Mouse (Mus musculus) kidney, embryonic 16.5 days (tissue): ENCODE measurements at regions not wholly inside any gene's neighbourhood (a gene's known extent, or its start where the extent isn't known, plus 50 kb on each side); places are given as distances from the start of the nearest gene placed in this dataset.

Source experiments
- ATAC-seq: fragments of 200-750 bp; cut with Nextera tagmentation; 2 replicates; pipeline ENCODE4 v1.8.0; 2017; ENCODE audit warnings: moderate TSS enrichment; ENCODE audit not compliant: low FRiP score, low TSS enrichment
- H3K27ac ChIP-seq: fragments of 300-500 bp; sonication (generic); 2 replicates; pipeline ENCODE4 v1.5.1; 2014; ENCODE audit warnings: low read length
- H3K27me3 ChIP-seq: fragments of 300-500 bp; sonication (generic); 2 replicates; pipeline ENCODE4 v1.6.1; 2014; ENCODE audit warnings: low read length, control low read depth, mixed read lengths; ENCODE audit not compliant: insufficient read depth
- H3K36me3 ChIP-seq: fragments of 300-500 bp; sonication (generic); 2 replicates; pipeline ENCODE4 v1.6.1; 2014; ENCODE audit warnings: low read length, control low read depth, mixed read lengths; ENCODE audit not compliant: insufficient read depth
- H3K4me1 ChIP-seq: fragments of 300-500 bp; sonication (generic); 2 replicates; pipeline ENCODE4 v1.6.1; 2014; ENCODE audit warnings: low read length, control low read depth, mixed read lengths; ENCODE audit not compliant: insufficient read depth
- H3K4me2 ChIP-seq: fragments of 300-500 bp; sonication (generic); replicated peaks from 2 replicates; pipeline ENCODE4 v1.6.1; 2014; ENCODE audit warnings: low read depth, low read length
- H3K4me3 ChIP-seq: fragments of 300-500 bp; sonication (generic); 2 replicates; pipeline ENCODE4 v1.5.1; 2014; ENCODE audit warnings: mild to moderate bottlenecking, low read length
- H3K9ac ChIP-seq: fragments of 300-500 bp; sonication (generic); replicated peaks from 2 replicates; pipeline ENCODE4 v1.6.1; 2014; ENCODE audit warnings: low read length
- H3K9me3 ChIP-seq: fragments of 300-500 bp; sonication (generic); 2 replicates; pipeline ENCODE4 v1.6.1; 2016; ENCODE audit warnings: low read length, control low read depth
- WGBS: fragments of 180-500 bp; shearing (Covaris S2); extraction: QIAGEN DNeasy Blood & Tissue Kit; methylation state at CpG from one replicate; pipeline ENCODE4 v1.1.7; 2014; 5-methylcytosine and 5-hydroxymethylcytosine counted together

- H3K27me3 ChIP-seq: no peaks in the 10 kb centered on the region
- no peaks in the 10 kb centered on the region for H3K9me3 ChIP-seq
- no peak overlapping the region for H3K4me3 ChIP-seq
- H3K4me2 ChIP-seq: no peak overlapping the region
- no peaks in the 10 kb centered on the region for H3K4me1 ChIP-seq
- no peaks in the 10 kb centered on the region for H3K36me3 ChIP-seq
- WGBS: 77% methylated on average over 8 of the region's 8 CpGs
- H3K27ac ChIP-seq: no peak overlapping the region
- ATAC-seq: no peak
- no peak overlapping the region for H3K9ac ChIP-seq
Observed at GRCm38 (mm10) chr13:79341494-79341893, 1141.9 kb upstream of the Nr2f1 start.

GRCm38 (mm10) chr13:79340459-79340858 is 1140.9 kb upstream of the Nr2f1 start:
- no peak for ATAC-seq

GRCm38 (mm10) chr13:79339793-79340192 is 1140.2 kb upstream of the Nr2f1 start:
- peak; percentile 54; the same call in 1 of the 2 replicates for ATAC-seq
- no peaks in the 10 kb centered on the region for H3K4me1 ChIP-seq
- no peak overlapping the region for H3K9ac ChIP-seq
- H3K9me3 ChIP-seq: no peaks in the 10 kb centered on the region
- no peak overlapping the region for H3K4me2 ChIP-seq
- no peaks in the 10 kb centered on the region for H3K36me3 ChIP-seq
- H3K27me3 ChIP-seq: no peaks in the 10 kb centered on the region
- WGBS: 37% methylated on average over 4 of the region's 4 CpGs
- no peak overlapping the region for H3K27ac ChIP-seq
- no peak overlapping the region for H3K4me3 ChIP-seq

More at GRCm38 (mm10) chr13:79340459-79340858, 1140.9 kb upstream of the Nr2f1 start:
- Histone ChIP-seq H3K27ac (no peak overlapping the region), H3K4me3 (no peak overlapping the region), H3K4me2 (no peak overlapping the region), H3K27me3 (no peaks in the 10 kb centered on the region), H3K9me3 (no peaks in the 10 kb centered on the region), H3K9ac (no peak overlapping the region), H3K36me3 (no peaks in the 10 kb centered on the region), H3K4me1 (no peaks in the 10 kb centered on the region)
- 74% methylated on average over 4 of the region's 4 CpGs for WGBS

- Histone ChIP-seq H3K4me3 (no peak overlapping the region), H3K9ac (no peak overlapping the region), H3K4me1 (no peaks in the 10 kb centered on the region), H3K36me3 (no peaks in the 10 kb centered on the region), H3K27ac (no peak overlapping the region), H3K27me3 (no peaks in the 10 kb centered on the region), H3K9me3 (no peaks in the 10 kb centered on the region), H3K4me2 (no peak overlapping the region)
- ATAC-seq: no peak
- 30% methylated on average over 2 of the region's 2 CpGs for WGBS
Observed at GRCm38 (mm10) chr13:79320146-79320545, 1120.6 kb upstream of the Nr2f1 start.

- Histone ChIP-seq H3K9ac (no peak overlapping the region), H3K9me3 (peaks cover 3% of the 10 kb centered on the region; the same call in 1 of the 2 replicates), H3K27me3 (no peaks in the 10 kb centered on the region), H3K4me1 (no peaks in the 10 kb centered on the region), H3K4me3 (no peak overlapping the region), H3K27ac (no peak overlapping the region), H3K4me2 (no peak overlapping the region), H3K36me3 (no peaks in the 10 kb centered on the region)
- peak; percentile 73; the same call in 1 of the 2 replicates for ATAC-seq
- WGBS: 67% methylated on average over 5 of the region's 5 CpGs
Observed at GRCm38 (mm10) chr13:79309584-79310110, 1110.1 kb upstream of the Nr2f1 start.

- no peaks in the 10 kb centered on the region for H3K27me3 ChIP-seq
- no peaks in the 10 kb centered on the region for H3K4me1 ChIP-seq
- no peak overlapping the region for H3K27ac ChIP-seq
- no peak overlapping the region for H3K4me3 ChIP-seq
- ATAC-seq: no peak
- no peak overlapping the region for H3K9ac ChIP-seq
- no peaks in the 10 kb centered on the region for H3K9me3 ChIP-seq
- 69% methylated on average over 6 of the region's 6 CpGs for WGBS
- H3K36me3 ChIP-seq: no peaks in the 10 kb centered on the region
- no peak overlapping the region for H3K4me2 ChIP-seq
Observed at GRCm38 (mm10) chr13:79297225-79297710, 1097.7 kb upstream of the Nr2f1 start.

GRCm38 (mm10) chr13:79288022-79288421 is 1088.5 kb upstream of the Nr2f1 start:
- Histone ChIP-seq H3K4me2 (no peak overlapping the region), H3K27ac (no peak overlapping the region), H3K27me3 (no peaks in the 10 kb centered on the region), H3K9me3 (no peaks in the 10 kb centered on the region), H3K4me3 (no peak overlapping the region), H3K36me3 (no peaks in the 10 kb centered on the region), H3K4me1 (no peaks in the 10 kb centered on the region), H3K9ac (no peak overlapping the region)
- no peak for ATAC-seq
- WGBS: 88% methylated on average over 1 of the region's 1 CpGs

- no peaks in the 10 kb centered on the region for H3K27me3 ChIP-seq
- H3K36me3 ChIP-seq: no peaks in the 10 kb centered on the region
- no peak overlapping the region for H3K4me2 ChIP-seq
- H3K4me1 ChIP-seq: no peaks in the 10 kb centered on the region
- ATAC-seq: no peak
- H3K9me3 ChIP-seq: no peaks in the 10 kb centered on the region
- WGBS: 77% methylated on average over 3 of the region's 3 CpGs
- H3K27ac ChIP-seq: no peak overlapping the region
- H3K9ac ChIP-seq: no peak overlapping the region
- no peak overlapping the region for H3K4me3 ChIP-seq
Observed at GRCm38 (mm10) chr13:79286181-79286580, 1086.6 kb upstream of the Nr2f1 start.

GRCm38 (mm10) chr13:79285478-79285877 is 1085.9 kb upstream of the Nr2f1 start:
- no peaks in the 10 kb centered on the region for H3K27me3 ChIP-seq
- peak; percentile 92 for ATAC-seq
- H3K4me1 ChIP-seq: no peaks in the 10 kb centered on the region
- H3K4me3 ChIP-seq: no peak overlapping the region
- no peak overlapping the region for H3K4me2 ChIP-seq
- no peak overlapping the region for H3K27ac ChIP-seq
- no peaks in the 10 kb centered on the region for H3K9me3 ChIP-seq
- 0% methylated on average over 2 of the region's 2 CpGs for whole genome bisulfite sequencing
- H3K9ac ChIP-seq: no peak overlapping the region
- H3K36me3 ChIP-seq: no peaks in the 10 kb centered on the region

GRCm38 (mm10) chr13:79277714-79278113 is 1078.2 kb upstream of the Nr2f1 start:
- H3K9me3 ChIP-seq: no peaks in the 10 kb centered on the region
- no peak overlapping the region for H3K4me3 ChIP-seq
- 56% methylated on average over 6 of the region's 6 CpGs for WGBS
- no peaks in the 10 kb centered on the region for H3K4me1 ChIP-seq
- no peak overlapping the region for H3K9ac ChIP-seq
- H3K27me3 ChIP-seq: no peaks in the 10 kb centered on the region
- no peak overlapping the region for H3K27ac ChIP-seq
- no peaks in the 10 kb centered on the region for H3K36me3 ChIP-seq
- no peak overlapping the region for H3K4me2 ChIP-seq
- no peak for ATAC-seq
